Mouse (Mus musculus) kidney, adult 9 months (tissue): ENCODE results near the gene Gsx2.

Experiments
- DNase-seq: peaks from one replicate; pipeline ENCODE4 v3.0.0; 2022

The Gsx2 gene

DNA sequence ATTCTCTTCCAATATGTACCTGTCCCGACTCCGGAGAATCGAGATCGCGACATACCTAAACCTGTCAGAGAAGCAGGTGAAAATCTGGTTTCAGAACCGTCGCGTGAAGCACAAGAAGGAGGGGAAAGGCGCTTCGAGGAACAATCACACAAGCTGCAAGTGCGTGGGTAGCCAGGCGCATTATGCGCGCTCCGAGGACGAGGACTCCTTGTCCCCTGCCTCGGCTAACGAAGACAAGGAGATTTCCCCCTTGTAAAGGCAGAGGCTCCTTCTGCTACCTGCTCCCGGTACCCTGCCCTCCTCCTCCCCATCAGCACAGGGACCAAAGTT lies 1.6 kb downstream of the Gsx2 start:
- no peak for DNase-seq

DNA sequence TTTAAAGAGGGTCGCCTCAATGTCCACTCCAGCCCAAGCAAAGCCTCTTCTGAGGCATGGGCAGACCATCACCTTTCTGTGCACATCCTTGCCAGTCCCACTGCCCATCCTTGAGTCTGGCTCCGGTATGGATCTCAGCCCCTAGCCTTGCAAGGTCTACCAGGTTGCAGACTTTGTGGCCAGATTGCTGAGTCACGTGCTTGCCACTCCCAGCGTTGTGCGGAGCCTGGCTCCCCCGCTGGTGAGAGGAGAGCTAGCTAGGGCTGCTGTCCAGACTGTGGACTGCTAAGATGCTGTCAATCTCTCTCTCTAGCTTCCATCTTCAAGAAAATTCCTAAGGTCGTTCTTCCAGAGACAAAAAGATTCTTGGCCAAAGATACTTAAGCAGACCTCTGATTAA lies 4.2 kb downstream of the Gsx2 start:
- no peak for DNase-seq

- DNase-seq: no peak
These were observed 7.0 kb downstream of the Gsx2 start for GRCm38 (mm10) chr5:75082439-75082838.

GRCm38 (mm10) chr5:75083061-75083460 lies 7.7 kb downstream of the Gsx2 start:
- no peak for DNase-seq

DNA sequence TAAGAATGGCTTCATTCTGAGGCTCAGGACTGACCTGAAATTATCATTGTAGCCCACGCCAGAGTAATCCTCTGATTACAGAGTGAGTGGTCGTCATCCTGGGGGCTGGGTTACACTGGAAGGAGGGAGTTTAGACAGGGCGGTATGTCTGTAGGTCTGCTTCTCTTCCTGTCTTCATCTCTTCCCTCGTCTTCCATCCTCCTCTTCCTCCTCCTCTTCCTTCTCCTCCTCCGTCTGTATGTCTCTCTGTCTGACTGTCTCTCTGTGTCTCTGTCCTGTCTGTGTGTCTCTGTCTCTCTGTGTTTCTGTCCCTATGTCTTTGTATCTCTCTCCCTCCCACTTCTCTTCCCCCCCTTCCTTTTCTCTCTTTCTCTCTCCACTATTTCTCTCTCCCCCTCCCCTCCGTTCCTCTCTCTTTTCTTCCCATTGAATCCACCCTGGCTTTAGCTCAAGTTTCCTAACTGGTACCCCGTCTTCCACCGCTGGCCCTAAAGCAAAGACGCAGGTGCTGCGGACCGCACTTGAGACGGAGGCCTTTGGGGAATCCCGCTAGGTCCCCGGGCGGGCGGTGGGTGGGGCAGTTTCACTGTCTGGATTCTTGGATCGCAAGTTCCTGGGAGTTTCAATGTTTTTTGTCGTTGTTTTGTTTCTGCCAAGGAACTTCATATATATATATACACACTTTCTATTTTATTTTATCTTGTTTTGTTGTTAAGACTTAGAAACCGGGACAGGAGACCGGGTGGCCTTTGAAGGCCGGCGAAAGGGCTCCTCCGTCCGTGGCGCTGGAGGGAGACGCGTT lies 8.4 kb downstream of the Gsx2 start:
- DNase-seq: no peak

GRCm38 (mm10) chr5:75084393-75084870 lies 9.0 kb downstream of the Gsx2 start:
- DNase-seq: no peak

DNA sequence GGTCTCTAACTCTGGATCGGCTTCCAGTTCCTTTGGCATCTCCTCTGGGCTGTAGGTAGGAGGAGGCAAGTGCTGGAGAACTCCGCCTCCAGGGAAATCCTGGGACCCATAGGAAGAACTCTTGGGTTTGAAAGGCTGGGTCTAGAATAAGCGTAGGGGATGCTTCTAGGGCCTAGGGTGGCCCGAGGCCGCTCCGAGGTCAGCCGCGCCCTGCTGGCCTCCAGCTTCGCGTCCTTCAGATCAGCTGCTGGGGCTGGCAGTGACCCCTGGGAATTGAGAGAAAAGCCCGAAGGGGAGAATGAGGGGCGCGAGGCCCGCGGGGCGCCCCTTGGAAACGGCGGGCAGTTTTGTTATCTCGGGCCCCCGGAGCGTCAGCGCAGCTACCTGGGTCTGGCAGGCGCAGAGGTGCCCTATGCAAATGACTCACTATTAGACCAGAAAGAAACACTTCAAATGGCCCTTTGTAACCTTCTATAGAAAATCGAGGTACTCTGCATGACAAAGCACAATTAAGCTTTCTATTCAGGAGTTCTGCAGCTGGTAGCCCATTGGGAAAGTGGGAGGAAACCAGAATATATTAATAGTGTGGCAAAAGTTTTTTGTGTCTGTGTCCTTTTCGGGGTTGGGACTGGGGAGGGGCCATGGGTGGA lies 9.6 kb downstream of the Gsx2 start:
- no peak for DNase-seq

DNA sequence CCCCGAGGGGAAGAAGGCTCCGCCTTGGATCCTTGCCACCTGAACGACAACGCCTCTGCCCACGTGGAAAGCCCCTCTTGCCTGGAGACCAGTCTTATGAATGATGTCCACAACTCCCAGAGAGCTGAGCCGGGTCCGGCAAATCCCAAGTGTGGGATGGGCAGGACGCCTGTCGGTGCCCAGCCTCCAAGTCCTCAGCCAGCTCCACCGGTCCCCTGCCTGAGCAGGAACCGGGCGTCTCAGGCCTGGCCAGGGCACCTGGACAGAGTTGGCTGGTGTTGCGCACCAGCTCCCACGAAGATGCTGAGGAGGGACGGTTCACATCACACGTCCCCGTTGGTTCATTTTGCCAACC lies 10.1 kb downstream of the Gsx2 start:
- no peak for DNase-seq

- no peak for DNase-seq
These were observed 10.5 kb downstream of the Gsx2 start for GRCm38 (mm10) chr5:75085906-75086305.

- no peak for DNase-seq
These were observed 31.1 kb downstream of the Gsx2 start for GRCm38 (mm10) chr5:75106511-75106910.

DNA sequence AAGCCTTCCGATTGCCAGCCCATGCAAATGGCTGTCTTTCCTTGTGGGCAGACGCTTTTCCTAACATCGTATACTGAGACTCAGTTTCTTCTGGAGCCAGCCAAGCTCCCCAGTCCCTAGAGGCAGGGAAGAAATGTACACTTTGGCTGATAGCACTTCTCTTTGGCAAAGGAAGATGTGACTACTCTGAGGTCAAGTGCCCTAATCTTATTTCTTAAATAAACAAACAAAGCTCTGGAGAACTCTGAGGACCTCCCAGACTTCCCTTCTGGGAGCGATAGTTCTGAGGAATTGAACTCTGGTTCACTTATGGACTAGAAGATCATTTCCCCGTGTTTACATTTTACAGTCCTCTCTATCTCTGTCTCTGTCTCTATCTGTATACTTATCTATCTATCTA lies 34.0 kb downstream of the Gsx2 start:
- DNase-seq: no peak

DNA sequence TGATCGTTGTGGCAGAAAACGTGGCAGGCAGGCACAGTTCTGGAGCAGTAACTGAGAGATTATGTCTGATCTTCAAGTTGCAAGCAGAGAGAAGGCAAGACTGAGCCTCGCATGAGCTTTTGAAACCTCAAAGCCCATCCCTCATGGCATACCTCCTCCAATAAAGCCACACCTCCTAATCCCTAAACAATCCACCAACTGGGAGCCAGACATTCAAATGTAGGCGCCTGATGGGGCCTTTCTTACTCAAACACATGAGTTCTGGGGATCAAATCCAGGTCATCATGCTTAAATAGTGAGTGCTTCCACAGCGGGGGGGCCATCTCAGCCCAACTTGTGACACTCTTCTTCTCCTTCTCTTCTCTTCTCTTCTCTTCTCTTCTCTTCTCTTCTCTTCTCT lies 36.4 kb downstream of the Gsx2 start:
- DNase-seq: no peak

DNA sequence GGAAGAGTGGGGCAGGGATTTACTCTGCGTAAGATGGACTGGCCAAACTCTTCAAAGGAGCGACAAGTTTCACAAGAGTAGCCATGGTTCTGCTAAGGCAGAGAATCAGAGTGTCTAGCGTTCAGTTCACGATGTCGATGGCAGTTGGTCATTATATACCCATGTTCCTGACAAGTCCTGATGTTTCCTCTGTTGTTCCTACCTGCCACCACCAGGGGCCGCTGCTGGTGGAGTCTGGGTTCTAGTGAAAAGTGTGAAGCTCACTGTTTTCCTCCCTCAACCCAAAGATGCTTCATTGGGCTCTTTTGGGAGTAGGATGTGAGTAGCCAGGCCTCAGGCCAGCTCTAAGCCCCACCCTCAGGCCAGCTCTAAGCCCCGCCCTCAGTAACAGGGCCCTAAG lies 43.4 kb downstream of the Gsx2 start:
- DNase-seq: no peak

- DNase-seq: no peak
These were observed 46.2 kb downstream of the Gsx2 start for GRCm38 (mm10) chr5:75121646-75122045.
